Mouse (Mus musculus) mouse trophoblast stem cell (cell line): ENCODE measurements at regions not wholly inside any gene's neighbourhood (a gene's known extent, or its start where the extent isn't known, plus 50 kb on each side); places are given as distances from the start of the nearest gene placed in this dataset.

Source experiments
- in situ Hi-C, 2 experiments: fragments of 300-500 bp; cut with MseI, MboI; formaldehyde crosslinking; loops; 2 replicates in 1 of 2; 3 replicates in 1 of 2; pipeline ENCODE4 v1.15.1; 2025

DNA sequence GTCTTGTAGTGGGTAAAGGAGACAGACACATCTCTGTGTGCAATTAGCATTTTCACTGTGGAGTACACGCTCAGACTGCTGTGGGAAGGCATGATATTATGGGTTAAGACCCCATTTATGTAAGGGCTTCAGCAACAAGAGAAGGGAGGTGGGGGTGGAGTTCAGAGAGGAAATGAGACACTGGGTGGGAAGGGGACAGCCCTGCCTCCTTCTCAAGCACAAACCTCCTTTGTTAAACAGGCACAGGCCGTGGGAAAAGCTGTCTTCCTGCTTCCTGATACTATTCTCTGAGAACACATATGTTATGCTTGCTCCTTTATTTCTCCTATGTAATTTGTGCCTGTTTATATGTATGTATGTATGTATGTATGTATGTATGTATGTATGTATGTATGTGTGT, 237.4 kb upstream of the Cxcr4 start:
- in situ Hi-C loops: loop anchor here in 1 of 2 experiments (10.0 kb wide), 1 partner anchor 465 kb away; no protein-coding TSS in a partner anchor

DNA sequence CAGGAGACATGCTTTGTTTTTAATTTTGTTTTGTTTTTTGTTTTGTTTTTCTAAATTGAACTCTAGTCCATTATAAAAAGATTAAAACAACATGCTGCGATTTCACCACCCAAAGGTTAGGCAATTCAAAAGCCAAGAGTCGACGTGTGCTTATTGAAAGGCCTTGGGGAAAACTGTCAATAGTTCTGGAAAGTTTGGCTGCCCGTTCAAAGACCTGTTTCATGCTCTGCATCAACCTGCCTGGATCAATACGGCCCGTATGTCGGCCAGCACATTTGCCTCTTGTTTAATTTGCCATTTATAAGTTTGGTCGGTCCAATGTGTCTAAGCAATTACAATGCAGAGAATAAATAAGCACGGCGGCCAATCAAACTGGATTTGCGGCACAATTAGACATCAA, 234.3 kb upstream of the Cxcr4 start:
- in situ Hi-C loops: loop anchor here in 1 of 2 experiments (10.0 kb wide), 1 partner anchor 462 kb away; no protein-coding TSS in a partner anchor

- in situ Hi-C loops: loop anchor here (5.0 to 10.0 kb wide), 3 partner anchors 228 to 460 kb away; partner anchors contain the start of gene Cxcr4 (in 1 of the 2)
Measured at GRCm38 (mm10) chr1:128824916-128825683, 233.0 kb upstream of the Cxcr4 start.

DNA sequence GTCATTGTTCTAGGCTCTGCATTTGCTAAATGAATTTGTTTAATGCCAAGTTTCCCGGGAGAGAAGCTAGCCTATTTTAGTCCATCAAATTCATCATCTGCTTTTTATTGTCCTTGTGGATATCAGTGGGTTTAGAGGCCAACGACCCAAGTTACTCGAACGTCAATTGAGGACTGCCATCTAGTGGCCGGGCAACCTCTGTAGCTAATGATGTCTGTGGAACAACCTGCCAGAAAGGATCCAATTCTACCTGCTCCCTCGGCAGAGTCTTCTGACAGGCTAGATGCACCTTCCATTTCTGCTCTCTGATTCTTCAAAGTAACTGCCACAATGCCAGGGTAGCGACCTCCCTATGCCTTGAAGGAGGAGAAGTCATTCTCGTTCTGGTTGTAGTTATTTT, 232.1 kb upstream of the Cxcr4 start:
- in situ Hi-C loops: loop anchor here (5.0 to 10.0 kb wide), 3 partner anchors 227 to 459 kb away; partner anchors contain the start of gene Cxcr4 (in 1 of the 2)

DNA sequence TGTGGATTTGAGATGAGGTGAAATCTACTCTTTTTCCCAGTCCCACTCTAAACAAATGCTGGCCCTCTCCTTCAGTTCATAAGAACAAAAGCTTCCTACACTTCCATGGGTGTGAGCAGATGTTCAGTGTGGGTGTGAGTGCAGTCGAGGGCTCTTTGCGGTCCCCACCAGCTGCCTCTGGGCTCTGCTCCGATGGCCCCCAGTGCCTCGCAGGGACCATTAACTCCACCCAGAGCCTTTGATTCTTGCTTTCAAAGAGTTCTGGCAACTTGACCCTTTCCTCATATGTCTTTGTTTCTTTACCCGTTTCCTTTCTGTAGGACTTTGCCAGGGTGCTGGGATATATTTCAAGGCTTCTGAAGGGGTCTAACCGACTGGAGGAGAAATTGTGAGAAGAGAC, 229.9 kb upstream of the Cxcr4 start:
- in situ Hi-C loops: loop anchor here (5.0 to 10.0 kb wide), 3 partner anchors 225 to 457 kb away; partner anchors contain the start of gene Cxcr4 (in 1 of the 2)

GRCm38 (mm10) chr1:128820527-128820926, 228.4 kb upstream of the Cxcr4 start:
- in situ Hi-C loops: loop anchor here (5.0 to 10.0 kb wide), 3 partner anchors 223 to 456 kb away; partner anchors contain the start of gene Cxcr4 (in 1 of the 2)

GRCm38 (mm10) chr1:128819611-128820010, 227.5 kb upstream of the Cxcr4 start:
- in situ Hi-C loops: loop anchor here (5.0 to 10.0 kb wide), 3 partner anchors 222 to 455 kb away; partner anchors contain the start of gene Cxcr4 (in 1 of the 2)

DNA sequence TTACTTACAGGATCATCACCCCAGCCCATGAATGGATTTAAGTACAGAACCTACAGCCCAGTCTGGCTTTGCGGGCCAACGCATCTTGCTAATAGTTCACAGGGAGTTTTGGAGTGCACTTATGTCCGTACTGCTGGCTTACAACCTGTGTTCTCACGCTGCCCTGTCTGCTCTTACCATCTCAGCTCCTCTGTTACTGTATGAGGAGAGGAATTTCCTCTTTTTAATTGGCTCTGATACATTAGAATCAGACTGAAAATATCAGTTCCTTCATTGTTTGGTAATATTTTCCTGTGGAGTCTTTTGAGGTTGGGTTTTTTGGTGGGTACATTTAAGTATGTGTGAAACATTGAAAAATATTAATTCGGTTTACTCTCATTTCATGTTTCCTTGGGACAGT, 221.3 kb upstream of the Cxcr4 start:
- in situ Hi-C loops: no loop called here

- in situ Hi-C loops: no loop called here
Measured at GRCm38 (mm10) chr1:128810860-128811259, 218.8 kb upstream of the Cxcr4 start.

GRCm38 (mm10) chr1:128810094-128810493, 218.0 kb upstream of the Cxcr4 start:
- in situ Hi-C loops: no loop called here

DNA sequence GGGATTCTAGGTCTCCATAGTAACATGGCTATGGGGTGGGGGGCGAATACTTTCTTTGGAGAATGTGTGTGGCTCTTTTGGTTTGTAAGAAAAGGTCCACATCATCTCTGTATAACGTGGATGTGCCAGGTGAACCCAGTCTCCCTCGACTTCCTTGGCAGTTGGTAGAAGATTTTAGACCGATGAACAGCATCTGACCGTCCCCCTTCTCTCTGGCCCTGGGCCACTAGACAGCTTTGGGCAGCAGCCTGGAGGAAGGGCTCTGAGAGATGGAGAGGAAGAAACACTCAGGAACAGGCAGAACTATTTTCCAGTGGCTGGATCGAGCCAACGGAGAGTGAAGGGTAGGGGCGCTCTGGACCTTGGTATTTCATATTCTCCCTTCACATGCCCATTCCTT, 217.5 kb upstream of the Cxcr4 start:
- in situ Hi-C loops: no loop called here

- in situ Hi-C loops: no loop called here
Measured at GRCm38 (mm10) chr1:128808599-128808998, 216.5 kb upstream of the Cxcr4 start.

DNA sequence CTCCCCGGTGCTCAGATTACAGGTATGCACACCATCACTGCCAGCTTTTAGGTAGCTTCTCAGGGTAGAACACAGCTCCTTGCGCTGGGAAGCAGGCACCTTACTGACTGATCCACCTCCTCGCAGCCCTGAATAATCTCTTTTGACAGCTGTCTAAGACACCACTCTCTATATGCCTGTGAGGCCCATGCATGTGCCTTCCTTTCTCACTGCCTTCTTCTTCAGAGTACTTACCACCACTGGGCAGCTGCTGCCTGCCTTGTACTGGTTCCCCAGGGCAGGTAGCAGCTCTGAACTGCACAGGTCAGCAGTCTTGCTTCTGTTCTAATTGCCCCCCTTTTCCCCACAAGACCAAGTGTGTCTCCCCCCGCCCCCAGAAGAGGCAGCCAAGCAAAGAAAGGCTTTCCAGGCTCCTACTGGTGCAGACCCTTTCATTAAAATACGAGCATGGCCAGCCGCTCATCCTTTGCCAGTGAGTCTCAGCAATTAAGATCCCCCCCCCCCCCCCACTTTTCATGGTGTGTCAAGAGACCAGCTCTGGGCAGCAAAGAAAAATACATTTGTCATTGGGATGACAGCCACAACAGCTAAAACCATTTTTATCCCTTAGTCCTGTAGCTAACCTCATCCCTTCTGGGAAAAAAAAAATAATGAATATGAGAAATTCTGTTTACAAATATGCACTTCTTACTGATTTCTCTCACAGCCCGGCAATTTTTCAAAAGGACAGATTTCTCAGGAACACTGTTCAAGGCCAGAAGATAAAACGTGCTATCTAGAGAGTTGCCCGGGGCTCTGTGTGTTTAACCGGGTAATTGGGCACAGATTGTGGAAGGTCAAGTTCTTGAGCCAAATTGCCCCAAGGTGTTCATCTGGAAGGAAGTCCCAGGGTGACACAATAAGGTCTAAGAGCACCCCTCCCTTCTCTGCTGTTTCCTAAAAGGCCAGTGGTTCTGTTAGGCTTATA, 213.9 kb upstream of the Cxcr4 start:
- in situ Hi-C loops: no loop called here

GRCm38 (mm10) chr1:128803433-128804060, 211.5 kb upstream of the Cxcr4 start:
- in situ Hi-C loops: no loop called here

- in situ Hi-C loops: no loop called here
Measured at GRCm38 (mm10) chr1:128803058-128803432, 211.0 kb upstream of the Cxcr4 start.

GRCm38 (mm10) chr1:128798721-128799120, 206.6 kb upstream of the Cxcr4 start:
- in situ Hi-C loops: no loop called here

- in situ Hi-C loops: no loop called here
Measured at GRCm38 (mm10) chr1:128795654-128796053, 203.6 kb upstream of the Cxcr4 start.

DNA sequence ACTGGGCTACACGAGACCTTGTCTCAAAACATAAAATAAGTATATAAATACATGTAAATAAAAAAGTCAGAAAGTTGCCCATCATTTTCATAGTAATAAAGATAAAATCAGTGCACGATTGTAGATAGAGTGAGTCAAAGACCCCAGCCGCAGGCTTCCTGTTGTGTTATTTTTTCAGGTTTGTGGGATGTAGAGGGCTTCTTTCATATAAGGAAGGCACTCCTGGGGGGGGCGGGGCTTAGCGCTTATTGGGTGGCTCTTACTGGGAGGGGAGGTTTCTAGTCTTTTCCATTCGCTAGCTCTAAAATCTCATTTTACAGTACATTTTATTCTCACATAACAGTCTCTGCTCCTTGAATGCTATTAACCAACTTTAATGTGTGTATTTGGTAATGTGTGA, 198.8 kb upstream of the Cxcr4 start:
- in situ Hi-C loops: no loop called here

DNA sequence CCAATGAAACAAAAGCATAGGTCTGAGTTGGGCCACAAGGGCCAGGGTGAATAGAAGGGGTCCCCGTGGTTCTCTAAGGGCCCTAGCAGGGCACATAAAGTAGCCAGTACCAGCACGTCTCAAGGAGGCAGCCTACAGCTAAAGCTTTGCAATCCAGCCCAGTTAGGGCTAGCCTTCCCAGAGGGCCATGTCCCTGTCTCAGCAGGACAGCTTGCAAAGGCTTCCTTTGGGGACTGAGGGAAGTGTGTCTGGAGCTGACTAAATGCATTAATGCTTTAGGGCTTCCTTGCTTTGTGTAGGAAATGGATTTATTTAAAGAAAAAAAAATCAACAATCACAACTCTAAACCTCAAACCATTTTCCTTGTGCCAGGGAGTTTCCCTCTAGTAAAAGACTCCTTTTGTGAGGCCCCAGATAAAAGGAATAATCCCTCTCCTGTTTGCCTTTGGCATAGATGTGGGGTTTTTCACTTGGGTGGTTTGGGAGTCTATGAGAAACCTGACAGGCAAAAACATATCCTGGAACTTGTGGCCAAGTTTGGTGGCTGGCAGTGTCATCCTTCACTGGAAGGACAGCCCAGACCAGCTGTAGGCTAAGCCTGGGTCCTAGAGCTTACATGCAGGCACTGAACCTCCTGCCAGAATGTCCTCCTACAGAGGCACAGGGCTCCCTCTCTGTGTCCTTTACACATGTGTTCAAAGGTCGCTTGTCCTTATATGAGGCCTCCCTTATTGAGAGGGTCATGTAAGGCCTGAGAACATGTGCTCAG, 197.7 kb upstream of the Cxcr4 start:
- in situ Hi-C loops: no loop called here

- in situ Hi-C loops: no loop called here
Measured at GRCm38 (mm10) chr1:128788227-128788626, 196.1 kb upstream of the Cxcr4 start.
